Mouse (Mus musculus) liver, embryonic 14.5 days (tissue): Measurements from ENCODE around the gene Hmga1.

Experiments used
- CTCF ChIP-seq: IDR thresholded peaks from 2 replicates; pipeline ENCODE4 v1.5.1; 2016; ENCODE audit warnings: antibody characterized with exemption, low read depth, control low read depth
- EP300 ChIP-seq: IDR thresholded peaks from 2 replicates; pipeline ENCODE4 v1.6.1; 2016; ENCODE audit warnings: antibody characterized with exemption, low read depth

- TF ChIP-seq EP300: no peak
- TF ChIP-seq CTCF: no peak
These were observed 24.2 kb downstream of the Hmga1 start for GRCm38 (mm10) chr17:27580392-27581068.
